In genomic region chr14:61316861-61317260, GRCm38 (mm10) we compare ENCODE assay signal across 9 mouse cellular contexts. TPM values are rescaled to one million over a fixed set of nuclear protein-coding genes. Genes with fewer than 3 reads are reported as not detected.
DNase-seq lines count a peak whose midpoint lies in the region; ATAC-seq and TF ChIP-seq lines count a peak whose summit lies in the region.
"Had no signal": no experiment of that assay in that cellular context is flagged by ENCODE, and none has a peak within 500 bp of the region (broad histone marks: within the 10 kb centered on the region; RNA-seq: fewer than 3 reads in every experiment).

No protein-coding gene starts in this region.

- H3K4me1 ChIP-seq in lung, embryonic 16.5 days (replicated peaks; ENCODE audit: control insufficient read depth, insufficient read depth, low read length), result no peaks in the 10 kb centered on the region

- no peak overlapping the region for H3K9ac ChIP-seq in lung, embryonic 16.5 days (ENCODE audit: low read length)
- H3K9ac ChIP-seq: liver, embryonic 15.5 days had no signal

- ATAC-seq in lung, embryonic 16.5 days (ENCODE audit: low read depth), result peak; percentile 52

- H3K4me2 ChIP-seq in lung, embryonic 16.5 days (ENCODE audit: low read depth, low read length), result no peak overlapping the region
- H3K4me2 ChIP-seq: liver, embryonic 15.5 days had no signal

- peak; percentile 62 for DNase-seq in gastrocnemius, adult 2 months
- no peak for DNase-seq in gastrocnemius, postnatal 4 days (ENCODE audit: low spot score in 2 of 2)
- DNase-seq in MN1 (ENCODE audit: low spot score), result peak; percentile 66
- DNase-seq in cerebellum, adult 8-10 months, result peak; percentile 61
- DNase-seq in frontal cortex, postnatal 36 days (ENCODE audit: low spot score in 2 of 2), result peak; percentile 37 to 65
- peak; percentile 65 for DNase-seq in kidney, postnatal 14 days
- peak; percentile 50 for DNase-seq in right cerebral cortex, postnatal 14 days

- TF ChIP-seq CTCF in gastrocnemius, adult 2 months (IDR thresholded peaks at IDR 0.05), result peak; percentile 75

- intact Hi-C loops in gastrocnemius, adult 2 months (cut with DNase I), result no loop called here

- no peaks in the 10 kb centered on the region for H3K9me3 ChIP-seq in lung, embryonic 16.5 days (ENCODE audit: control insufficient read depth, low read length)
- H3K9me3 ChIP-seq: liver, embryonic 15.5 days had no signal

- no peak overlapping the region for H3K27ac ChIP-seq in gastrocnemius, adult 2 months
- H3K27ac ChIP-seq in lung, embryonic 16.5 days (ENCODE audit: low read length), result no peak overlapping the region
- H3K27ac ChIP-seq: liver, embryonic 15.5 days had no signal

- WGBS in lung, embryonic 16.5 days, result 30% methylated on average over 4 of the region's 4 CpGs

- H3K36me3 ChIP-seq in lung, embryonic 16.5 days (ENCODE audit: control insufficient read depth, insufficient read depth, low read length), result no peaks in the 10 kb centered on the region
- H3K36me3 ChIP-seq: liver, embryonic 15.5 days had no signal

- H3K4me3 ChIP-seq in gastrocnemius, adult 2 months, result no peak overlapping the region
- H3K4me3 ChIP-seq in lung, embryonic 16.5 days (ENCODE audit: low read length), result no peak overlapping the region
- H3K4me3 ChIP-seq: liver, embryonic 15.5 days had no signal

- no peaks in the 10 kb centered on the region for H3K27me3 ChIP-seq in lung, embryonic 16.5 days (ENCODE audit: control insufficient read depth, insufficient read depth, low read depth, low read length)
- H3K27me3 ChIP-seq: liver, embryonic 15.5 days had no signal

RNA-seq across cellular contexts. Expression of gene Arl11, which starts 7.3 kb away (rescaled TPM):
- under 1 TPM; 0.54 to 0.56 TPM for total RNA-seq in gastrocnemius, adult 2 months (2021)
- total RNA-seq in gastrocnemius, postnatal 4 days (2021), result 1 to 10 TPM; 1.1 to 1.4 TPM
- polyA plus RNA-seq in lung, embryonic 16.5 days (2015; fragmentation: Nextera tagmentation; extraction: Ambion mirVana), result 1.2 and 2.0 TPM in 2 replicates

RNA-seq across cellular contexts. Expression of gene Ebpl, which starts 43.4 kb away (rescaled TPM):
- 1 to 10 TPM; 1.1 to 1.2 TPM for total RNA-seq in gastrocnemius, adult 2 months (2021)
- total RNA-seq in gastrocnemius, postnatal 4 days (2021), result 1 to 10 TPM; 4.1 to 4.2 TPM
- polyA plus RNA-seq in lung, embryonic 16.5 days (2015; fragmentation: Nextera tagmentation; extraction: Ambion mirVana), result 7.3 TPM in 2 replicates

RNA-seq across cellular contexts. Expression of gene Sgcg, which starts 58.6 kb away (rescaled TPM):
- 100 to 1,000 TPM; 126 to 144 TPM for total RNA-seq in gastrocnemius, adult 2 months (2021)
- total RNA-seq in gastrocnemius, postnatal 4 days (2021), result 100 to 1,000 TPM; 145 to 161 TPM
- polyA plus RNA-seq in lung, embryonic 16.5 days (2015; fragmentation: Nextera tagmentation; extraction: Ambion mirVana), result 1.6 and 3.7 TPM in 2 replicates

Comparison
In these comparisons a context has a peak if more than half of its experiments do, and no peak if none do; other contexts are left out.
1. DNase-seq: peak in gastrocnemius, adult 2 months (single experiment), MN1 (single experiment), cerebellum, adult 8-10 months (single experiment), frontal cortex, postnatal 36 days (2 of 2), kidney, postnatal 14 days (single experiment) and right cerebral cortex, postnatal 14 days (single experiment); none in gastrocnemius, postnatal 4 days (0 of 2).